In genomic region chr5:137570691-137571586, GRCm38 (mm10) we compare ENCODE assay signal across 13 mouse cellular contexts. TPM values are rescaled to one million over a fixed set of nuclear protein-coding genes. Genes with fewer than 3 reads are reported as not detected.
DNase-seq lines count a peak whose midpoint lies in the region; ATAC-seq and TF ChIP-seq lines count a peak whose summit lies in the region.
"Had no signal": no experiment of that assay in that cellular context is flagged by ENCODE, and none has a peak within 500 bp of the region (broad histone marks: within the 10 kb centered on the region; RNA-seq: fewer than 3 reads in every experiment).

No protein-coding gene starts in this region.

- H3K9ac ChIP-seq in heart, embryonic 14.5 days (ENCODE audit: low read length), result no peak overlapping the region
- H3K9ac ChIP-seq in liver, embryonic 13.5 days, result peak overlapping the region; percentile 80
- no peak overlapping the region for H3K9ac ChIP-seq in stomach, embryonic 15.5 days
- H3K9ac ChIP-seq: embryonic facial prominence, embryonic 13.5 days had no signal

- 74% methylated on average over 17 of the region's 17 CpGs for WGBS in heart, embryonic 14.5 days
- WGBS in liver, embryonic 13.5 days (ENCODE audit: insufficient replicate concordance), result 17% methylated on average over 17 of the region's 17 CpGs
- WGBS in stomach, embryonic 15.5 days, result 65% methylated on average over 17 of the region's 17 CpGs

- TF ChIP-seq POLR2A in testis, adult 2 months (IDR thresholded peaks at IDR 0.05; ENCODE audit: control insufficient read depth, low read depth, low read length), result no peak

- H3K27ac ChIP-seq in heart, embryonic 14.5 days (replicated peaks in 1 of 2; ENCODE audit: control insufficient read depth in 1 of 2, insufficient read depth in 1 of 2, low read depth in 2 of 2, low read length in 2 of 2), result no peak overlapping the region
- H3K27ac ChIP-seq in testis, adult 2 months (ENCODE audit: control insufficient read depth, insufficient read depth, low read depth, low read length), result no peak overlapping the region
- H3K27ac ChIP-seq in liver, embryonic 13.5 days, result peak overlapping the region; percentile 95
- no peak overlapping the region for H3K27ac ChIP-seq in stomach, embryonic 15.5 days
- H3K27ac ChIP-seq: embryonic facial prominence, embryonic 13.5 days; hindbrain, postnatal 0 days; layer of hippocampus, adult 2 months had no signal

- peaks cover 9% of the 10 kb centered on the region; the same call in 1 of the 2 replicates for H3K27me3 ChIP-seq in heart, embryonic 14.5 days (ENCODE audit: control insufficient read depth, insufficient read depth, low read length)
- no peaks in the 10 kb centered on the region for H3K27me3 ChIP-seq in testis, adult 2 months (ENCODE audit: control insufficient read depth, insufficient read depth, low read length)
- 0 out of 2 replicates have a peak, but pooled peaks cover 6% of the 10 kb centered on the region for H3K27me3 ChIP-seq in liver, embryonic 13.5 days
- H3K27me3 ChIP-seq in stomach, embryonic 15.5 days (replicated peaks), result peaks cover 8% of the 10 kb centered on the region; the same call in 1 of the 2 replicates

- no peaks in the 10 kb centered on the region for H3K36me3 ChIP-seq in heart, embryonic 14.5 days (ENCODE audit: control insufficient read depth, insufficient read depth, low read length)
- H3K36me3 ChIP-seq in testis, adult 2 months (ENCODE audit: control insufficient read depth, insufficient read depth, low read length), result no peaks in the 10 kb centered on the region
- peaks cover 29% of the 10 kb centered on the region for H3K36me3 ChIP-seq in liver, embryonic 13.5 days
- no peaks in the 10 kb centered on the region for H3K36me3 ChIP-seq in stomach, embryonic 15.5 days
- H3K36me3 ChIP-seq: embryonic facial prominence, embryonic 13.5 days had no signal

- TF ChIP-seq CTCF in testis, adult 2 months (IDR thresholded peaks at IDR 0.05; ENCODE audit: control insufficient read depth, insufficient read depth, insufficient replicate concordance, low read depth, low read length), result no peak

- ATAC-seq in heart, embryonic 14.5 days (ENCODE audit: insufficient number of reproducible peaks, insufficient read depth, low FRiP score, low read depth), result peak; percentile 14; the same call in 1 of the 2 replicates
- peak; percentile 94 for ATAC-seq in liver, embryonic 13.5 days (ENCODE audit: low read depth)
- peak; percentile 80; the same call in 1 of the 2 replicates for ATAC-seq in stomach, embryonic 15.5 days (ENCODE audit: insufficient read depth, low FRiP score, low read depth)
- ATAC-seq: hindbrain, postnatal 0 days had no signal

- H3K4me3 ChIP-seq in heart, embryonic 14.5 days (ENCODE audit: control insufficient read depth in 1 of 2, insufficient read depth in 1 of 2, low read depth in 1 of 2, low read length in 2 of 2), result no peak overlapping the region
- peak overlapping the region; percentile 38 for H3K4me3 ChIP-seq in testis, adult 2 months (ENCODE audit: control insufficient read depth, low read depth, low read length)
- peak overlapping the region; percentile 71 for H3K4me3 ChIP-seq in liver, embryonic 13.5 days (replicated peaks)
- no peak overlapping the region for H3K4me3 ChIP-seq in stomach, embryonic 15.5 days (replicated peaks)
- H3K4me3 ChIP-seq: embryonic facial prominence, embryonic 13.5 days; layer of hippocampus, adult 2 months had no signal

- peaks cover 2 to 8% of the 10 kb centered on the region in 2 experiments; a peak in 2 of 4 replicates for H3K4me1 ChIP-seq in heart, embryonic 14.5 days (ENCODE audit: control insufficient read depth in 2 of 2, insufficient read depth in 2 of 2, low read length in 2 of 2)
- peaks cover 41% of the 10 kb centered on the region for H3K4me1 ChIP-seq in testis, adult 2 months (ENCODE audit: control insufficient read depth, insufficient read depth, low read length)
- peaks cover 67% of the 10 kb centered on the region for H3K4me1 ChIP-seq in liver, embryonic 13.5 days (replicated peaks)
- H3K4me1 ChIP-seq in stomach, embryonic 15.5 days, result peaks cover 6% of the 10 kb centered on the region; the same call in 1 of the 2 replicates

- H3K4me2 ChIP-seq in heart, embryonic 14.5 days (ENCODE audit: low read length), result no peak overlapping the region
- peak overlapping the region; percentile 95 for H3K4me2 ChIP-seq in liver, embryonic 13.5 days
- no peak overlapping the region for H3K4me2 ChIP-seq in stomach, embryonic 15.5 days

- no peaks in the 10 kb centered on the region for H3K9me3 ChIP-seq in heart, embryonic 14.5 days (ENCODE audit: control insufficient read depth, low read length)
- H3K9me3 ChIP-seq in liver, embryonic 13.5 days (replicated peaks), result no peaks in the 10 kb centered on the region
- H3K9me3 ChIP-seq in stomach, embryonic 15.5 days, result no peaks in the 10 kb centered on the region
- H3K9me3 ChIP-seq: embryonic facial prominence, embryonic 13.5 days had no signal

- no peak for DNase-seq in heart, adult 11 months
- no peak for DNase-seq in testis, postnatal 10 days (ENCODE audit: low spot score)
- peak; percentile 83 for DNase-seq in liver, embryonic 13.5 days
- DNase-seq in layer of hippocampus, postnatal 14 days (ENCODE audit: low spot score in 2 of 2), result no peak
- no peak for DNase-seq in adipocyte (ENCODE audit: low spot score)
- DNase-seq: cerebellum, adult 11 months had no signal

RNA-seq across cellular contexts. Expression of gene Tfr2, which starts 1.3 kb away (rescaled TPM):
- polyA plus RNA-seq in heart, embryonic 14.5 days (2014; fragmentation: Nextera tagmentation; extraction: Ambion mirVana), result 0.11 and 0.20 TPM in 2 replicates
- polyA plus RNA-seq in testis, adult 2 months (2012; rRNA removed), result 4.5 and 5.2 TPM in 2 replicates
- polyA plus RNA-seq in liver, embryonic 13.5 days (2015; fragmentation: Nextera tagmentation; extraction: Ambion mirVana), result 41.5 and 45.7 TPM in 2 replicates
- polyA plus RNA-seq in stomach, embryonic 15.5 days (2015; fragmentation: Nextera tagmentation; extraction: Ambion mirVana), result 2.2 and 4.7 TPM in 2 replicates
- 10 to 100 TPM; 10.9 to 15.5 TPM for total RNA-seq in layer of hippocampus, postnatal 14 days (2021)

RNA-seq across cellular contexts. Expression of gene Actl6b, which starts 17.6 kb away (rescaled TPM):
- polyA plus RNA-seq in heart, embryonic 14.5 days (2014; fragmentation: Nextera tagmentation; extraction: Ambion mirVana), result 0.31 TPM in 1 of 2 replicates, not detected in the other
- polyA plus RNA-seq in testis, adult 2 months (2012; rRNA removed), result 0.25 TPM in 2 replicates
- 0.14 and 0.16 TPM in 2 replicates for polyA plus RNA-seq in liver, embryonic 13.5 days (2015; fragmentation: Nextera tagmentation; extraction: Ambion mirVana)
- 4.5 and 5.1 TPM in 2 replicates for polyA plus RNA-seq in stomach, embryonic 15.5 days (2015; fragmentation: Nextera tagmentation; extraction: Ambion mirVana)
- total RNA-seq in layer of hippocampus, postnatal 14 days (2021), result 100 to 1,000 TPM; 128 to 133 TPM

RNA-seq across cellular contexts. Expression of gene Mospd3, which starts 29.9 kb away (rescaled TPM):
- 22.7 and 23.1 TPM in 2 replicates for polyA plus RNA-seq in heart, embryonic 14.5 days (2014; fragmentation: Nextera tagmentation; extraction: Ambion mirVana)
- polyA plus RNA-seq in testis, adult 2 months (2012; rRNA removed), result 43.0 and 45.2 TPM in 2 replicates
- polyA plus RNA-seq in liver, embryonic 13.5 days (2015; fragmentation: Nextera tagmentation; extraction: Ambion mirVana), result 32.3 and 32.8 TPM in 2 replicates
- polyA plus RNA-seq in stomach, embryonic 15.5 days (2015; fragmentation: Nextera tagmentation; extraction: Ambion mirVana), result 30.6 TPM in 2 replicates
- 10 to 100 TPM; 36.7 to 40.0 TPM for total RNA-seq in layer of hippocampus, postnatal 14 days (2021)

RNA-seq across cellular contexts. Expression of gene Gnb2, which starts 37.6 kb away (rescaled TPM):
- polyA plus RNA-seq in heart, embryonic 14.5 days (2014; fragmentation: Nextera tagmentation; extraction: Ambion mirVana), result 296 and 340 TPM in 2 replicates
- 369 and 402 TPM in 2 replicates for polyA plus RNA-seq in testis, adult 2 months (2012; rRNA removed)
- polyA plus RNA-seq in liver, embryonic 13.5 days (2015; fragmentation: Nextera tagmentation; extraction: Ambion mirVana), result 139 and 159 TPM in 2 replicates
- polyA plus RNA-seq in stomach, embryonic 15.5 days (2015; fragmentation: Nextera tagmentation; extraction: Ambion mirVana), result 359 and 366 TPM in 2 replicates
- total RNA-seq in layer of hippocampus, postnatal 14 days (2021), result 100 to 1,000 TPM; 704 to 770 TPM

RNA-seq across cellular contexts. Expression of gene Epo, which starts 37.9 kb away (rescaled TPM):
- not detected in 2 replicates for polyA plus RNA-seq in heart, embryonic 14.5 days (2014; fragmentation: Nextera tagmentation; extraction: Ambion mirVana)
- not detected in 2 replicates for polyA plus RNA-seq in testis, adult 2 months (2012; rRNA removed)
- 0.96 and 1.2 TPM in 2 replicates for polyA plus RNA-seq in liver, embryonic 13.5 days (2015; fragmentation: Nextera tagmentation; extraction: Ambion mirVana)
- polyA plus RNA-seq in stomach, embryonic 15.5 days (2015; fragmentation: Nextera tagmentation; extraction: Ambion mirVana), result not detected in 2 replicates
- not detected for total RNA-seq in layer of hippocampus, postnatal 14 days (2021)
- total RNA-seq: hindbrain, postnatal 0 days; layer of hippocampus, adult 2 months had no signal
- polyA plus RNA-seq: embryonic facial prominence, embryonic 13.5 days; hindbrain, postnatal 0 days; thymus, postnatal 0 days had no signal

Comparison
In these comparisons a context has a peak if more than half of its experiments do, and no peak if none do; other contexts are left out.
1. ATAC-seq: peak in every context shown above with its lines; median percentile 94 in liver, embryonic 13.5 days; 80 in stomach, embryonic 15.5 days; 14 in heart, embryonic 14.5 days.
2. H3K4me3 ChIP-seq: peak in testis, adult 2 months (single experiment) and liver, embryonic 13.5 days (single experiment); none in heart, embryonic 14.5 days (0 of 2) and stomach, embryonic 15.5 days (single experiment).